Mouse (Mus musculus) G1E (cell line): ENCODE results near the gene Rasa3. TPM values are rescaled to one million over a fixed set of nuclear protein-coding genes. Genes with fewer than 3 reads are reported as not detected.

Source experiments
- ATAC-seq: 2 replicates; pipeline ENCODE4 v1.8.0; 2016; ENCODE audit warnings: mild to moderate bottlenecking; ENCODE audit not compliant: insufficient number of reproducible peaks, poor library complexity, low FRiP score, severe bottlenecking; ENCODE audit errors: extremely low read depth
- DNase-seq: peaks from one replicate; pipeline ENCODE4 v3.0.0; 2012; ENCODE audit warnings: low spot score
- H3K27me3 ChIP-seq: 2 replicates; pipeline ENCODE4 v1.6.1; 2012; ENCODE audit warnings: mild to moderate bottlenecking, low read length, inconsistent platforms; ENCODE audit not compliant: insufficient read depth
- H3K36me3 ChIP-seq: replicated peaks from 2 replicates; pipeline ENCODE3; 2012; ENCODE audit warnings: mild to moderate bottlenecking, inconsistent platforms
- H3K4me1 ChIP-seq: 2 replicates; pipeline ENCODE4 v1.6.1; 2012; ENCODE audit warnings: low read depth, low read length, inconsistent platforms, mixed read lengths; ENCODE audit not compliant: insufficient read depth
- H3K4me3 ChIP-seq: 2 replicates; pipeline ENCODE4 v1.5.1; 2012; ENCODE audit warnings: low read depth, mild to moderate bottlenecking, inconsistent platforms, low read length, moderate library complexity, mixed read lengths
- H3K9me3 ChIP-seq: replicated peaks from 2 replicates; pipeline ENCODE4 v1.6.1; 2012; ENCODE audit warnings: inconsistent platforms
- CTCF ChIP-seq: IDR thresholded peaks from 2 replicates; pipeline ENCODE4 v1.5.1; 2012; ENCODE audit warnings: low read depth, low read length, inconsistent platforms, mixed read lengths
- GATA1 ChIP-seq: IDR thresholded peaks from 2 replicates; pipeline ENCODE4 v1.6.1; 2012; ENCODE audit warnings: borderline replicate concordance, low read length, inconsistent platforms, mixed read lengths
- GATA2 ChIP-seq: IDR thresholded peaks from 2 replicates; pipeline ENCODE4 v1.6.1; 2012; ENCODE audit warnings: low read depth, low read length, inconsistent platforms, borderline replicate concordance
- POLR2AphosphoS5 ChIP-seq: IDR thresholded peaks from 2 replicates; pipeline ENCODE4 v1.6.1; 2012; ENCODE audit warnings: low read depth, low read length, inconsistent platforms; ENCODE audit not compliant: insufficient replicate concordance
- TAL1 ChIP-seq: conservative IDR thresholded peaks from 2 replicates; pipeline ENCODE4 v1.6.1; 2012; ENCODE audit warnings: low read depth, low read length, inconsistent platforms, mixed read lengths
- polyA plus RNA-seq: library from polyadenylated mRNA; stranded (reverse); fragments of >175 nt; gene quantifications from 2 replicates; pipeline ENCODE4 v1.2.3, GENCODE M21; 2012
- total RNA-seq, 2 experiments: library from RNA; stranded (forward) in 1 of 2; stranded (reverse) in 1 of 2; fragments of 200-1000 nt in 1 of 2; fragments of >200 nt in 1 of 2; fragmentation: Nextera tagmentation in 1 of 2; gene quantifications; 2 replicates each; pipeline ENCODE4 v1.2.3; 2014 to 2017

Rasa3 gene
- total and polyA plus RNA-seq, 3 experiments, result 0.02 to 0.11 TPM; not detected in 1

DNA sequence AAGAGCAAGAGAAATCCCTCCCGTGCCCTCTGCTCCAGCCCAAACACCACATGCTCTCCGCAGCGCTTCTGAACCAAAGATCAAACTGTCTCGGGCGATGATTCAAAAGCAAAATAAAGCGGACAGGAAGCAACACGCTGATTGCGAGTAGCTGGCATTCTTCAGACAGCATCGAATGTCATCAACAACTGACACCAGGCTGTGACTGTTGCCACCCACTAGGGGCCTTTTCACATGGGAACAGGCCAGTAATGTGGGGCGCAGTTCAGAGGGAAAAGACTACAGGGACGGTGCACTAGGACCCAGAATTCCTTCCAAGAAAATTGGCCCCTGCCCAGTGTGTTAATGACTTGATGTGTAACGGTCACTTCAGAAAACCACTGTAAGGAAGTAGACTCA, 1.1 kb downstream of the Rasa3 start:
- Histone ChIP-seq H3K36me3 (no peaks in the 10 kb centered on the region), H3K4me1 (no peaks in the 10 kb centered on the region), H3K4me3 (no peak overlapping the region), H3K27me3 (0 out of 2 replicates have a peak, but pooled peaks cover 3% of the 10 kb centered on the region), H3K9me3 (no peaks in the 10 kb centered on the region)
- ATAC-seq (no peak), DNase-seq (no peak)
- TF ChIP-seq POLR2AphosphoS5 (no peak), TAL1 (no peak), GATA2 (no peak), CTCF (no peak), GATA1 (no peak)

DNA sequence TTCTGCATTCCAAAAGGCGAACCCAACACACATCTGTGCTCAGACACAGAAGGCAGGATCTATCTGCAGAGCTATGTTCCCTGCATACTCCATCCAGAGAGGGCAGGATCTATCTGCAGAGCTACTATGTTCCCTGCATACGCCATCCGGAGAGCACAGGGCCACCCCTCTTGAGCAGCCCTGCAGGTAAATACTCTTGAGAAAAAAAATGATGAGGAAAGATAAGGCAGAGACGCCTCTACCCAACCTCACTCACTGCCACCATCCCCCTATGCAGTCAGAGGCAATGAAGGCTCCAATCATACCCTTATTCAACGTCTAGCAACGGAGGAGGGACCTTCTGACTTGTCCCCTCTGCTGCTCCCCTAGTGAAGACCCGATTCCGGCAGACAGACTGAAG, 1.9 kb downstream of the Rasa3 start:
- DNase-seq, result no peak
- H3K27me3 ChIP-seq, result 0 out of 2 replicates have a peak, but pooled peaks cover 4% of the 10 kb centered on the region
- TF ChIP-seq CTCF, result no peak
- no peak for TF ChIP-seq TAL1
- TF ChIP-seq GATA1, result no peak
- TF ChIP-seq POLR2AphosphoS5, result no peak
- TF ChIP-seq GATA2, result no peak
- H3K9me3 ChIP-seq, result no peaks in the 10 kb centered on the region
- H3K4me1 ChIP-seq, result no peaks in the 10 kb centered on the region
- H3K36me3 ChIP-seq, result no peaks in the 10 kb centered on the region
- H3K4me3 ChIP-seq, result no peak overlapping the region
- no peak for ATAC-seq

DNA sequence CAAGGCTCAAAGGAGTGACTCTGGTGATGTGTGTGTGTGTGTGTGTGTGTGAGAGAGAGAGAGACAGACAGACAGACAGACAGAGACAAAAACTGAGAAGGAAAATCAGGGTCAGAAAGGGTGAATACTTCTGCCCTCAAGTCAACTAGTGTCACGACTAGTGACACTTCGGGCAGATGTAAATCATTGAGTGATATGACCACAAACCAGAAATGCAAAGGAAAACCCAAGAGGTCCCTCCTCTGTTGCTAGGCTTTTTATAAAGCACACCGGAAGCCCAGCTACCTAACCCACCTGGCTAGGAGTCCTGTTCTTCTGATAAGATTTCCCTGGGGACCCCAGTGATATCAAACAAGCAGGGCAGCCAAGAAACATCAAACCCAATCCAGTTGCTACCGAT, 2.3 kb downstream of the Rasa3 start:
- TF ChIP-seq TAL1 (no peak), POLR2AphosphoS5 (no peak), CTCF (no peak), GATA1 (no peak), GATA2 (no peak)
- Histone ChIP-seq H3K4me3 (no peak overlapping the region), H3K4me1 (no peaks in the 10 kb centered on the region), H3K36me3 (no peaks in the 10 kb centered on the region), H3K9me3 (no peaks in the 10 kb centered on the region), H3K27me3 (0 out of 2 replicates have a peak, but pooled peaks cover 4% of the 10 kb centered on the region)
- DNase-seq (no peak), ATAC-seq (no peak)

DNA sequence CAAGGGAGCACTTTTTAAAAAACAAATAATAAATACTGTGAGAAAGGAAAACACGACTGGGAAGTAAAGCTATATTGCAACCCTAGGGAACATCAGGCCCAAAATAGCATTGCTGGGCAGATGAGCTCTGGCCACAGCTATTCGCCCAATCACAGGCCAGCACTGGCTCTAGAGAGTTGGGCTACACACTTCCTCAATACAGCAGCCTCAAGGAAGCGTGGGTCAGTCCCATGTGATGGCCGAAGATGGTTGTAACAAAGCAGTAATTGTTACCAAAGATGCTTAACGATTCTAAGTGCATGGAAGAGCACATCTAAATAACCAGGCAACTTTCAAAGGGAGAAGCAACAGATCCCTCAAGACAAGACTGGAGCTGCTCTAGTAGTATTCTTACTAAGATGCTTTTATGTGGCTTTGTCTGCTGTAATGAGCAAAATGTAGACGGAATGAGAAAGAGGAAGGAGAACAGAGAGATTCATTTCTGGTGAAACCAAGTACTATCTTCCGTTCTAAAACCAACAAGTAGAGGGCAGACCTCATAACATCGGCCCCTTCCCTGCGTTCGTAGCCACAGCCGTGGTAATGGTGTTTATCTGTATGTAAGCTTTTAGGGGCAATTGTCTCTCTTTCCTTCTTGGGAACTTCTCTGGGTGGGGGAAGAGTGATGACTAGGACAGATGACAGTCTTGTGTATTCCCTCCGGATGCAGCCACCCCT, 3.0 kb downstream of the Rasa3 start:
- Histone ChIP-seq H3K4me1 (no peaks in the 10 kb centered on the region), H3K9me3 (no peaks in the 10 kb centered on the region), H3K36me3 (no peaks in the 10 kb centered on the region), H3K4me3 (no peak overlapping the region), H3K27me3 (0 out of 2 replicates have a peak, but pooled peaks cover 4% of the 10 kb centered on the region)
- ATAC-seq, result no peak
- no peak for DNase-seq
- TF ChIP-seq GATA1, result no peak
- TF ChIP-seq GATA2, result no peak
- no peak for TF ChIP-seq TAL1
- no peak for TF ChIP-seq POLR2AphosphoS5
- TF ChIP-seq CTCF, result no peak

DNA sequence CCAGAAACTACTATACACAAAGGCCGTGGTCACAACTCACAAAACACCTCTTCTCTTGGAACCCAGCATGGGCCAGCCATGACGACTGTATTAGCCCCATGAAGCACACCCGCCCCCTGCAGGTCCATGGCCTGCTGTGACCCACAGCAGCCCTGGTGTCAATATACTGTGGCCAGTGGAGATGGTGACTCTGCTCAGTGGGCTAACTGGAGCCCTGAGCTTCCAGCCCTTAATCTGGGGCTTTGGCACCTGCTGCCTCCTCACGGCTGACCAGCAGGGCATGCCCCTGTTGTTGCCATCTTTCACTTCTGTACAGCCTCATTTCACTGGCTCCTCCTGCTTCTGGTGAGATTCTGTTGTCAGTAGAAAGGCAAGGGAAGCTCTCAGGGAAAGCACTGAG, 4.2 kb downstream of the Rasa3 start:
- no peaks in the 10 kb centered on the region for H3K36me3 ChIP-seq
- no peak for DNase-seq

DNA sequence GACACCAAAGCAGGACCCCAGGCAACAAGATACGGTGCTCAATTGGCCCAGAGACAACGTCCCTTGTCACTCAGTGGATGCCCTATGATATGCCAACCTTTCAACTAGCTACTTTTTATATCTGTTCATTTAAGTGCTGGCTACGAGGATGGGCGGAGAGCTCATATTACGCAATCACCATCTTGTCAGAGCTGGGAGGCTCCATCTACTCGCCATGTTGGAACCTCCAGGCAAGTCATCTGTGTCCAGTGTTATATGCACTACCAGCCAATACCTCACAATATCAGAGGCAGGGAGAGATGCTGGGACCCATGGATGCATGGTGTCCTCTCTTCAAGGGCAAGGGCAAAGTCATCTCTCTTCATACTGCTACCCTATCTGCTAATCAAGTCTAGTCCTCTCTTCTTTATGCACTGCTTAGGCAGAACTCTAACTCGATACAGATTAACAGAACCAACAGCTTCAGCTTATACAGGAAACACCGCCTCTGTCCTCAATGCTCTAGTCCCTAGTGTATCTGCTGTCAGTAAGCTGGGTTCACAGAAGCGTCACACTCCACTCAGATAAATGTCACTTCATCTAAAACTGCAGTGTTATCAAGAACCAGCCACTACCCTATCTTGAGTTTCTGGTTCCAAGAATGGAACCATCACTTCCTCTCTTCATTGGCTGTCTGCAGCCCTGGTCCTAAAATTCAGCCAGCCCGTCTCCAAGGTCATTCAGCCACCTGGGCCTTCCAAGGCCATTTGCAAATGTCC, 6.0 kb downstream of the Rasa3 start:
- H3K27me3 ChIP-seq, result 0 out of 2 replicates have a peak, but pooled peaks cover 4% of the 10 kb centered on the region
- no peaks in the 10 kb centered on the region for H3K4me1 ChIP-seq
- DNase-seq (no peak), ATAC-seq (no peak)
- no peaks in the 10 kb centered on the region for H3K36me3 ChIP-seq
- H3K4me3 ChIP-seq, result no peak overlapping the region
- TF ChIP-seq GATA2 (no peak), GATA1 (no peak), CTCF (no peak), POLR2AphosphoS5 (no peak), TAL1 (no peak)
- H3K9me3 ChIP-seq, result no peaks in the 10 kb centered on the region

More for the DNA sequence above, 4.2 kb downstream of the Rasa3 start:
- no peaks in the 10 kb centered on the region for H3K9me3 ChIP-seq
- TF ChIP-seq GATA2 (no peak), CTCF (no peak), POLR2AphosphoS5 (no peak), GATA1 (no peak), TAL1 (no peak)
- H3K4me3 ChIP-seq, result no peak overlapping the region
- 0 out of 2 replicates have a peak, but pooled peaks cover 4% of the 10 kb centered on the region for H3K27me3 ChIP-seq
- no peak for ATAC-seq
- no peaks in the 10 kb centered on the region for H3K4me1 ChIP-seq
